Mouse (Mus musculus) embryo, embryonic 10 days (tissue): ENCODE measurements at regions not wholly inside any gene's neighbourhood (a gene's known extent, or its start where the extent isn't known, plus 50 kb on each side); places are given as distances from the start of the nearest gene placed in this dataset.

ENCODE experiments used
- DNase-seq: peaks from one replicate; pipeline ENCODE4 v3.0.0-alpha.2; 2015; ENCODE audit warnings: low spot score

GRCm38 (mm10) chr1:169439621-169440020 lies 91.6 kb downstream of the Nuf2 start:
- no peak for DNase-seq

DNA sequence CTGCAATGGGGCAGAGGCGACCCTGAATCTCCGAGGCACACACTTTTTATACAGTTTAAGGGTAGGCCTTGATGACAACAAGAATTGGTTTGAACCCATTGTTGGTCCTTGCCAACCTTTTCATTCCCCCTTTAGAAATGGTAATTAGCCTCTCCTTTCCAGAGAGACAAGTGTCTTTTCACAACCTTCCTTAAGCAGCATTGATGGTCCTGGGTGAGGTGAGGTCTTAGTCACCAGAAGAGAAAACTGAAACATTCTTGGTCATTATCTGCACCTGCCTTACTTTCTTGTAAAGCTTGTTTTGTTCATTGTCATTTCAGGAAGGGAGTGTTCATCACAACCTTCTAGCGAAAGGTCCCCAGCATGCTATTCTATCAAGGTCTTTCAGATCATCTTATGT lies 93.3 kb downstream of the Nuf2 start:
- no peak for DNase-seq

DNA sequence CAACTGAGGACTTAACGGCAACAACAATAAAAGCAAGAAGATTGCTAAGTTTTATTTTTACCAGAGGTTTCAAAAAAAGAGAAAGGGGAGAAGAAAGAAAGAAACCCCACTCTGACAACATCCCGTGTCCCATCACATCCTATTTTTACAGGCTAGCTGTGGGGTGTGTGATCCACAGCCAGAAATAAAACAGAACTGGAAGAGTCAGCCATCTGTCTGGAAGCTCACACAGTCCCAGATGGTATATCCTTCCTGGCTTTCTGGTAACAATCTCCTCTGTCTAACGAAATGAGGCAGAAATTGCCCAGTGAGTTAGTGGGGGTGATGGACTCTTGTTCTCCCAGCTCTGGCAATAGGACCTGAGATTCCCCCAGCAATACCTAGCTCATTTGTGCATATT lies 108.9 kb downstream of the Nuf2 start:
- DNase-seq, result no peak

DNA sequence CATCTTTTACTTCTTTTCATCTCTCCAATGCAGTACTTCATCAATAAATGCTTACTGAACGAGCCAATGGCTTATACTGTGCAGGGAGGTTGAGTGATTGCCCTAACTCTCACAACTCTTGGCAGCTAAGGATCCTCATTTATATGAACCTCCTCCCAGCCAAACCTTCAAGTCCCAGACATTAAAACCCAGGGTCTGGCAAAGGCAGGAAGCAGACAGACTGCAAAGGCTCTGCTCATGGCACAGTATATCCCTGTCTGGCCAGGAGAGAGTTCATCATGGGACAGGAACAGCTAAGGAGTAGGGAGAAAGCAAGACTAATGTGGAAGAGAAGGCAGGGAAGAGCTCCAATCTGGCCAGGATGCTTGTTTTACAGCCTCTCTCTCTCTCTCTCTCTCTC lies 109.6 kb downstream of the Nuf2 start:
- no peak for DNase-seq

DNA sequence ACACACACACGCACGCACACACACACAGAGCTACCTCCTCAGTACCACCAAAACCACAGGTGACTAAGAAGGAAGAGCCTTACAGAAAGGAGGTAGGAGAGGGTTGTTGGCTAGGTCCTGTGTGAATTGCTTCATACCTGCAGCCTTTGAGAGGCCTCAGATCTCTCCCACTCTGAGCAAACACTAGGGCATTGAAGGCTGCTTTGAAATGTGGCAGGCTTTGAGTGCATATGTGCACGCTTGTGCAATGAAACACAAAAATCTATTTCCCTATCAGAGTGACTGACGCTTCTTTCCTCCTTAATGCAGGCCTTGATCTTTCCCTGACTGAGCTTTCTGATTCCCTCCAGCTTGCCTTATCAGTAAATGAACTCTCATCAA lies 112.6 kb downstream of the Nuf2 start:
- DNase-seq, result no peak

DNA sequence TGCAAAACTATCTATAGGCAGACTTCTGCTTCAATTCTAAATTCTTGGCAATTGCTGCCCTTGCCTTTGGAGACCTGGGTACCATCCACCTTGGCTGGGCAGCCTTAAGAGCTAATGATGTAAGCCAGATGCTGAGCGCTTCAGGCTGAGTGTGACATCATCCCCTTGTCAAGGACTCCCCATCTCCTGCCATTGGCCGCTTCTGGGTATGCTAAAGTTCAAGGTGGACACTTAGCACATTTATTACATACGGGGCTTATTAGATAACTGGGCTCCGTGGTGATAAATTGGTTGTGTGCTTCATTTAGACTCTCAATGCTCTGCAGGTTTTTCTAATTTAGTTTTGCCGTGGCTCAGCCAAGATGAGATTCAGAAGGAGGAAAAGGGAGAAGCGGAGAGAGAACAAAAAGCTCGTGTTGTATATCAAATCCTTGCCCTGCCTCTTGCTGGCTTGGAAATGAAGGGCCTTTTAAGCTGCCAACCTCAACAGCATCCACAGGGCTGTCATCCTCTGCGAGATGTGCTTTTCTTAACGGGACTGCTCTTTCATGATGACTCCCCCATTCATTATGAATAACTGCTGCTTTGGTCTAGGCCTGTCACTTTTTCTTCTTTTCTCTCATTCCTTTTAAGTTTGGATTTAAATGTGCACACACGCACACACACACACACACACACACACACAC lies 113.1 kb downstream of the Nuf2 start:
- DNase-seq, result peak; percentile 5

DNA sequence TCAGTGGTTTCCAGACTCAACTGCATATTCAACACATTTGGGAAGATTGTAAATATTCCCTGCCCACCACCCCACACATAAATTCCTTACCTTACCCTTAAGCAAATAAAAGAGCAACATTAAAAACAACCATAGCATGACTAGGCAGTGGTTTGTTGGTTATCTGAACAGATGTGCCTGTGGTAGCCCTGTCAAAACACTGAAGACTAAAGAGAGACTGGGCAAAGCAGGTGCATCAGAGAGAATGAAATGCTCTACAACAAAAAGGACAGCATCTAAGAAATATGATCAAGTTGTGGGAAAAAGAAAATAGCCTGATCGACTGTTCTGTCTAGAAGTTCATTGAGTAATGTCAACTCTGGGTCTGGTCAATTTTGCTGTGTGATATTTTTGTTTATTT lies 114.6 kb downstream of the Nuf2 start:
- DNase-seq, result no peak

GRCm38 (mm10) chr1:169408120-169408519 lies 123.1 kb downstream of the Nuf2 start:
- DNase-seq, result no peak

- peak; percentile 51 for DNase-seq
These were observed 130.4 kb downstream of the Nuf2 start for GRCm38 (mm10) chr1:169400841-169401240.

DNA sequence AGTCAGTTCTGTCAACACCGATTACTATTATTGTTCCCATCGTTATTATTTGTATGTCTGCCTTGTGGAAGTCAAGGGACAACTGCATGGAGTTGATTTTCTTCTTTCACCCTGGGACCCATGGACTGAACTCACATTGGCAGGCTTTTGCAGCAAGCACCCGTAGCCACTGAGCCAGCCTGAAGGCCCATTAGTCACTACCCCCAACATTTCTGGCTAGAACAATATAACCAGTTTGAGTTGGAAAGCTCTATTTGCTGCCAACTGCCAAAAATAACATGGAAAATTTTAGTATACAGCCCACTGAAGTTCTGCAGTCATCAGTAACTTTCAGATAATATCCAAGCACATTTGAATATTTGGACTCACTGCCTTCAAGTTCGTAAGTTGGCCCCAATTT lies 133.9 kb downstream of the Nuf2 start:
- DNase-seq, result no peak

- no peak for DNase-seq
These were observed 144.2 kb downstream of the Nuf2 start for GRCm38 (mm10) chr1:169387056-169387455.

- peak; percentile 41 for DNase-seq
These were observed 145.4 kb downstream of the Nuf2 start for GRCm38 (mm10) chr1:169385740-169386424.

DNA sequence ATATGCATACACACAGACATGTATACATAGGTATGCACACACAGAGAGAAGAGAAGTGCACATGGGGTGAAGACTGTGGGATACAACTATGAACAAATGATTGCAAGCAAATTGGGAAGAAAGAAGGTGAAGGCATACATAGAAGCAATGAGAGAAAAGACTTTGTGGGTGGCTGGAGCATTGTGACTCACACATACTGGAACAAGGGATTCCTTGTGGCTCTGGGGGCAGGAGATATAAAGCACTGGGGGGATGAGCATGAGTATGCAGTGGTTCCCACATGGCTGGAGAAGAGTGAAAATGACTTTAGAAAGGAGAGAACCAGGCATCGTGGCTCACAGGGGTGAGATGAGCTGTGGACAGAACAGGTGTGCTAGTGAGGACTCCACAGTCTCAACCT lies 156.6 kb downstream of the Nuf2 start:
- no peak for DNase-seq

DNA sequence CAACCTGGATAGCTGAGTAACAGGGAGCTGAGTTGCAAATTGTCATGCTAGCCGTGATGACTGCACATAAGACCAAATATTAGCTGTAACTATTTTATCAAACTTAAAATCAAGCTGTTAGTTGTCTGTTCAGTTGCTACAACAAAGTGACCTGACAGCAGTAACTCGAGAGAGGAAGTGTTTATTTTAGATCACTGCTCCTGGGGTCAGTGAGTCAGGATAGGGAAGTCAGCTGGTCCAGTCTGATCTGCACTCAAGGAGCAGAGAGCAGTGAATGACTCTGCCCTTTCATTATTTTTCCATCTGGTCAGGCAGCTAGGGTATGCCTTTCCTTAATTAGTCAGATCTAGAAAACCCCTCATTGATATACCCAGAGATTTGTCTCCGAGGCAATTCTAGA lies 162.5 kb downstream of the Nuf2 start:
- peak; percentile 49 for DNase-seq

DNA sequence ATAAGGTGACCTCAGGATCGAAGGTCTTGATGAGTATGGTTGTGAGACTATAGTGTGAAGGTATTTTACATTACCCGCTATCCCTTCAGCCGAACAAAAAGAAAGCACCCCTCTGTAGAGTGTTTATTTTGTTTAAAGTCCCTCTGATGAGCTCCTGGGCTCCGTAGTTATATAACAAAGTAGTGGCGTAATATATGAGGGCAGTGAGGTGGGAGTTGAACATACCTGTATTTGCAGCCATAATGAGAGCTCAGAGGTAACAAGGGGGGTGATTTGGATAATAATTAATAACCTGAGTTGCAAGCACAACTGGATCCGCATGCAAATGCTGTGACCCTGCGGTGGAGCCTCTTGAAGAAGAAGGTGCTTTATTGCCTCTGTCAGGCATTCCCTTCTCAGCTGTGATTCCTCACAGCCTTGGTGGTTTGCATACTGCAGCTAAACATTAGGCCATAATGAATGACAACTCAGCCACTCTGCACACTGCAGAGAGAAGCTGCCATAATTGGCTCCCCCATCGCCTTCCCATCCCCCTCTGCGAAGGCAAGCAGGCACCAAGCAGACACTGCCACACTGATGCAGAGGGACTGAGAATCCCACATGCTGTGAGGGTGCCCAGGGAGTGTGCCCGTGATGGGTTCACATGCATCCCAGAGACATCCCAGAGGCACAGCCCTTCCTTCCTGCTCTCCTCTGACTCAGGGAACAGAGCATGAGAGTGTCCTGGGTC lies 163.3 kb downstream of the Nuf2 start:
- DNase-seq, result no peak

DNA sequence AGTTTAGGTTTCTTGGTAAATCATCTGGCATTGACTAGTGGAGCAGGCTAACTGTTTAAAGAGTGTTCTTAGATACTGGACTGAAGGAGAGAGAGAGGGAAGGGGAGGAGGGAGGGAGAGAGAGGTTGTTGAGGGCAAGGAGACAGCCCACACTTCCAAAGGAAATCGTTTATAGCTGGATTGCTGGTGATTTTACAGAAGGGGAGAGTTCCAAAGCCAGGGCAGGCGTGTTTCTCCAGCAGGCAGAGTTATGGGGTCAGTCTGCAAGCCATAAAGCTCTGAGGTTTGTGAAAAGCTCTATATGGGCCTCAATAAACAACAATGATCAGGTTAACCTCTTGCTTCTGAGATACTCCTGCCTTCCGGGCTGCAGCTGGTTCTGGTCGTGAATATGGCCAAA lies 163.9 kb downstream of the Nuf2 start:
- no peak for DNase-seq

- DNase-seq, result no peak
These were observed 168.7 kb downstream of the Nuf2 start for GRCm38 (mm10) chr1:169362564-169362963.

DNA sequence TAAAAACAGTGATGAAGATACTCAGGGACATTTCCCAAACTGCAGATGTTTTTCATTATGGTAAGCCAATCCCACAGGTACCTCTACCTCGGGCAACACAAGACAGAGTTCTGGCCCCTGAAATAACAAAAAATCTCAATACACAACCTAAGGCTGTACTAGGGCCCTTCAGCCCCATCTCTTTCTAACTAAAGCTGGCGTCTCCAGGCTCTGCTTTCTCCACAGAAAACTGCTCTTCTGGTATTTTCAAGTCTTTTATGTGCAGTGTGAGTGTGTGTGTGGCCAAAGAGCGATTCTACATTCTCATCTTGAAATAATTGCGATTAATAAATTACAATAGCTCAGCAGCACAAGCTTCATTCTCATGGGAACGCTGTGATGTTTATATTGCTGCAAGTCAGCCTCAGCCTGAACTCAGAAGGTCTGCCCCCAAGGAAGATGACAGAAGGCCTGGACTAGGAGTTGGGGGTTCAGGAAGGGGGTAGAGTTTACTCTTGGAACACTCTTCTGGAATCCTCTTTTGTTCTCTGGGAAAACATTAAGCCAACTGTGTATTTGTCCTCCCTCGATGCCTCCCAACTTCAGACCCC lies 173.5 kb downstream of the Nuf2 start:
- no peak for DNase-seq

DNA sequence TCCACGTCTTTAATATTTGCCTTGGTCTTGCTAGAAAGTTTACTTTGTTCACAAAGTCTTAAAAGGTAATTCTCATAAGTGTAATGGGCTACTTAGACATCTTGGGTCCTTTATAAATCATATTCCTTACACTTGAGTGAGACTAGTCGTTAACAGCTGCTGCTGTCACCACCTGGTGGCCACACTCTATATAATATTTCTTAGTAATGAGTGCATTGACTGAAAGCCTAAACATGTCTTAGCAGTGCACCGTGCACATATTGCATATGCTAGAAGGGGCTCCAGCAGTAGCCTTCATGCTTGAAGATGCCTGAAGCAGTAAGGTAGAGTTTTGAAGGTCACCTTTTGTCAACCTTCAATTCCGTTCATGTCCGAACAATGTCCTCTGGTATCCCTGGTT lies 177.2 kb downstream of the Nuf2 start:
- DNase-seq, result peak; percentile 47

GRCm38 (mm10) chr1:169347692-169348091 lies 183.6 kb downstream of the Nuf2 start:
- peak; percentile 67 for DNase-seq

GRCm38 (mm10) chr1:169346876-169347275 lies 184.4 kb downstream of the Nuf2 start:
- no peak for DNase-seq

GRCm38 (mm10) chr1:169341131-169341530 lies 190.1 kb downstream of the Nuf2 start:
- no peak for DNase-seq

DNA sequence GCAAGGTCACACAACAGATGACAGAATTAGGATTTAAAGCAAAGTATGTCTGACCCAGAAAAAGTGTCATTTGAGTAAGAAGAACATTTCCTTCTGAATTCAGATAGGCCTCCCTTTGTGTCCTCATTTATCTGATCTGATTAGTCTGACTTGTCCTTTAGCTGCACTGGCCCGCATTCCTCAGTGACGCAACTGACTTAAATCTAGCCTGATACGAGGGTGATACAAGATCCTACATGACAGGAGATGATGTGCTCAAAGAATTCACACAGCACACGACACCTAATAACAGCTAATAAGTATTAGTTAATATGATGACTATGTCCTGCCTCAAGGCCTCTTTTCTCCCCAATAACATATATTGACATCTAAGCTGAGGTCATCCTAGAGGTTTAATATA lies 192.8 kb downstream of the Nuf2 start:
- no peak for DNase-seq
